Mouse (Mus musculus): ENCODE data around the gene Cab39. TPM values are rescaled to one million over a fixed set of nuclear protein-coding genes. Genes with fewer than 3 reads are reported as not detected.

Gene Cab39
- 37.9 and 53.0 TPM in 2 replicates for polyA plus RNA-seq (2014; fragmentation: Nextera tagmentation; extraction: Ambion mirVana)

- ATAC-seq (ENCODE audit: low FRiP score, low TSS enrichment): peak; percentile 93
- Histone ChIP-seq H3K4me2 (replicated peaks; ENCODE audit: low read depth, low read length) (peak within 1 kb of the TSS; percentile 69), H3K27me3 (ENCODE audit: control insufficient read depth, insufficient read depth, low read length) (no peaks in the 10 kb centered on the region), H3K4me1 (ENCODE audit: control insufficient read depth, insufficient read depth, low read length) (no peaks in the 10 kb centered on the region), H3K36me3 (ENCODE audit: control insufficient read depth, insufficient read depth, low read length) (no peaks in the 10 kb centered on the region; the same call in 1 of the 2 replicates), H3K9ac (ENCODE audit: low read depth, low read length) (peak within 1 kb of the TSS; percentile 98), H3K9me3 (ENCODE audit: control insufficient read depth, low read length) (no peaks in the 10 kb centered on the region), H3K27ac (ENCODE audit: low read depth, low read length) (peak within 1 kb of the TSS; percentile 93), H3K4me3 (ENCODE audit: low read length) (peak within 1 kb of the TSS; percentile 98)
- 1% methylated on average over 114 of the region's 118 CpGs for WGBS
Measured at GRCm38 (mm10) chr1:85793208-85794105, at the start of gene Cab39. Cab39 (plus strand) TSS chr1:85793441.

DNA sequence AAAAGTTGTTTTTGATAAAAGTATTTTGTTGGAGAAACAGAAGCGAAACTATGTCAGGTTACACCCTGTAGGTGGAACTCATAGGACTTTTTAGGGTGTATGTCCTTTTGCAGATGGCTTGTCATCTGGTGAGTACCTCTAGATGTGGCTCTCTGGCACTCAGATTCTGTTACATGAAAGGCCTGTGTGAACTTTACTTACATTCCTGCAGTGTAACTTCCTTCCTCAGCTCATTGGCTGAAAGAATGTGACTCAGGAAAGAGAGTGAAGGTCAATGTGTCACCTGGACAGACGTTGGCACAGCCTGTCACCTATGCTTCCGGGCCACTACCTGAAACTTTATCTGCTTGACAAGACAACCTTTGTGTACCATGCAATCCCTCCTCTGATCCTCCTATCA, 48.7 kb upstream of the Cab39 start:
- 74% methylated on average over 3 of the region's 3 CpGs for WGBS
- H3K4me1 ChIP-seq (ENCODE audit: control insufficient read depth, insufficient read depth, low read length): no peaks in the 10 kb centered on the region
- no peak overlapping the region for H3K27ac ChIP-seq (ENCODE audit: low read depth, low read length)
- ATAC-seq (ENCODE audit: low FRiP score, low TSS enrichment): no peak
- no peaks in the 10 kb centered on the region for H3K9me3 ChIP-seq (ENCODE audit: control insufficient read depth, low read length)
- H3K4me3 ChIP-seq (ENCODE audit: low read length): no peak overlapping the region
- H3K27me3 ChIP-seq (ENCODE audit: control insufficient read depth, insufficient read depth, low read length): no peaks in the 10 kb centered on the region
- H3K9ac ChIP-seq (ENCODE audit: low read depth, low read length): no peak overlapping the region
- no peaks in the 10 kb centered on the region for H3K36me3 ChIP-seq (ENCODE audit: control insufficient read depth, insufficient read depth, low read length)
- H3K4me2 ChIP-seq (replicated peaks; ENCODE audit: low read depth, low read length): no peak overlapping the region

GRCm38 (mm10) chr1:85746511-85746910, 46.7 kb upstream of the Cab39 start:
- Histone ChIP-seq H3K36me3 (ENCODE audit: control insufficient read depth, insufficient read depth, low read length) (no peaks in the 10 kb centered on the region), H3K4me3 (ENCODE audit: low read length) (no peak overlapping the region), H3K9ac (ENCODE audit: low read depth, low read length) (no peak overlapping the region), H3K4me1 (ENCODE audit: control insufficient read depth, insufficient read depth, low read length) (no peaks in the 10 kb centered on the region), H3K4me2 (replicated peaks; ENCODE audit: low read depth, low read length) (no peak overlapping the region), H3K9me3 (ENCODE audit: control insufficient read depth, low read length) (no peaks in the 10 kb centered on the region), H3K27me3 (ENCODE audit: control insufficient read depth, insufficient read depth, low read length) (no peaks in the 10 kb centered on the region), H3K27ac (ENCODE audit: low read depth, low read length) (no peak overlapping the region)
- ATAC-seq (ENCODE audit: low FRiP score, low TSS enrichment): no peak
- 83% methylated on average over 5 of the region's 5 CpGs for WGBS

GRCm38 (mm10) chr1:85749829-85750228, 43.4 kb upstream of the Cab39 start:
- Histone ChIP-seq H3K9me3 (ENCODE audit: control insufficient read depth, low read length) (no peaks in the 10 kb centered on the region), H3K4me1 (ENCODE audit: control insufficient read depth, insufficient read depth, low read length) (no peaks in the 10 kb centered on the region), H3K36me3 (ENCODE audit: control insufficient read depth, insufficient read depth, low read length) (no peaks in the 10 kb centered on the region), H3K27ac (ENCODE audit: low read depth, low read length) (no peak overlapping the region), H3K4me3 (ENCODE audit: low read length) (no peak overlapping the region), H3K9ac (ENCODE audit: low read depth, low read length) (no peak overlapping the region), H3K27me3 (ENCODE audit: control insufficient read depth, insufficient read depth, low read length) (no peaks in the 10 kb centered on the region), H3K4me2 (replicated peaks; ENCODE audit: low read depth, low read length) (no peak overlapping the region)
- ATAC-seq (ENCODE audit: low FRiP score, low TSS enrichment): no peak
- WGBS: 95% methylated on average over 2 of the region's 2 CpGs

DNA sequence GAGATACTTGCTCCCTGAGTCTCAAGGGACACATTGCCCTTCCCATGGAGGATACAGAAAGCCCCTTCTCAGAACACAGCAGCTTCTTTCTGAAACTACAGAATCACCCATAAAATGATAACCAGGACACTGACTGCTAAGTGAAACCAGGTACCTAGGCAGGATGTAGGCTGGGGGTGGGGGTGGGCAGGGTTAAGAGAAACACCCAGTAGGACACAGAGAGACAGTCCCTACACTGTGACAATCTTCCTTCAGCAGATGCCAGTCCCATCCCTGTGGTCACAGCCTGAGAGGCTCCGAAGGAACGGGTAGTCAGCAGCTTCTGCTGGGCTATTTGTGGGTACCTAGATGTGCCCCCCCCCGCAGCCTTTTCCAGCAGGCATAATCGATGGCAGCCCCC, 42.6 kb upstream of the Cab39 start:
- H3K9me3 ChIP-seq (ENCODE audit: control insufficient read depth, low read length): no peaks in the 10 kb centered on the region
- H3K27ac ChIP-seq (ENCODE audit: low read depth, low read length): no peak overlapping the region
- H3K4me2 ChIP-seq (replicated peaks; ENCODE audit: low read depth, low read length): no peak overlapping the region
- H3K27me3 ChIP-seq (ENCODE audit: control insufficient read depth, insufficient read depth, low read length): no peaks in the 10 kb centered on the region
- H3K36me3 ChIP-seq (ENCODE audit: control insufficient read depth, insufficient read depth, low read length): no peaks in the 10 kb centered on the region
- ATAC-seq (ENCODE audit: low FRiP score, low TSS enrichment): no peak
- H3K9ac ChIP-seq (ENCODE audit: low read depth, low read length): no peak overlapping the region
- 93% methylated on average over 4 of the region's 4 CpGs for WGBS
- no peaks in the 10 kb centered on the region for H3K4me1 ChIP-seq (ENCODE audit: control insufficient read depth, insufficient read depth, low read length)
- H3K4me3 ChIP-seq (ENCODE audit: low read length): no peak overlapping the region

DNA sequence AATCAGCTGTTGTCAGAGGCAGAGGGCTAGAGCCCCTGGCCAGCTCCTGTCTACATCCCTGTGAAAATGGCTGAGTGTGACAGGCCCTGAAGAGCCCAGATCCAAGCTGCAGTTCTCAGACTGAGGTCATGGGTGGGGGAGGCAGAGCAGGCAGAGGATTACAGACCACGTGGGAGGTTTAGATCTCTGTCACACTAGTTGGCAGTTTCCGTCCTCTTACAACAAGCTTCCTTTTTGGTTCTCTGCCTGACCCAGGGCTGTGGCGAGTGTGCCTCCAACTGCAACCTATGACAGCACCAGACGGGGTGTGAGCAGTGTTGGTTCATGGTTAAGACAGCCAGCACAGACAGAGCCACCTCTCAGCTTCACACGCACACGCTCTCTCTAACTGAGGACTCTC, 41.7 kb upstream of the Cab39 start:
- no peak overlapping the region for H3K4me2 ChIP-seq (replicated peaks; ENCODE audit: low read depth, low read length)
- WGBS: 39% methylated on average over 6 of the region's 6 CpGs
- no peaks in the 10 kb centered on the region for H3K9me3 ChIP-seq (ENCODE audit: control insufficient read depth, low read length)
- ATAC-seq (ENCODE audit: low FRiP score, low TSS enrichment): peak; percentile 74
- no peaks in the 10 kb centered on the region for H3K27me3 ChIP-seq (ENCODE audit: control insufficient read depth, insufficient read depth, low read length)
- H3K4me3 ChIP-seq (ENCODE audit: low read length): no peak overlapping the region
- no peak overlapping the region for H3K9ac ChIP-seq (ENCODE audit: low read depth, low read length)
- no peak overlapping the region for H3K27ac ChIP-seq (ENCODE audit: low read depth, low read length)
- H3K36me3 ChIP-seq (ENCODE audit: control insufficient read depth, insufficient read depth, low read length): no peaks in the 10 kb centered on the region
- no peaks in the 10 kb centered on the region for H3K4me1 ChIP-seq (ENCODE audit: control insufficient read depth, insufficient read depth, low read length)

GRCm38 (mm10) chr1:85751932-85752680, 41.1 kb upstream of the Cab39 start:
- Histone ChIP-seq H3K9ac (ENCODE audit: low read depth, low read length) (no peak overlapping the region), H3K4me1 (ENCODE audit: control insufficient read depth, insufficient read depth, low read length) (no peaks in the 10 kb centered on the region), H3K4me2 (replicated peaks; ENCODE audit: low read depth, low read length) (no peak overlapping the region), H3K27ac (ENCODE audit: low read depth, low read length) (no peak overlapping the region), H3K36me3 (ENCODE audit: control insufficient read depth, insufficient read depth, low read length) (no peaks in the 10 kb centered on the region), H3K27me3 (ENCODE audit: control insufficient read depth, insufficient read depth, low read length) (no peaks in the 10 kb centered on the region), H3K9me3 (ENCODE audit: control insufficient read depth, low read length) (no peaks in the 10 kb centered on the region), H3K4me3 (ENCODE audit: low read length) (no peak overlapping the region)
- 86% methylated on average over 11 of the region's 11 CpGs for WGBS
- 0 out of 2 replicates have a peak, but pooled peaks have one; percentile 26 for ATAC-seq (ENCODE audit: low FRiP score, low TSS enrichment)

DNA sequence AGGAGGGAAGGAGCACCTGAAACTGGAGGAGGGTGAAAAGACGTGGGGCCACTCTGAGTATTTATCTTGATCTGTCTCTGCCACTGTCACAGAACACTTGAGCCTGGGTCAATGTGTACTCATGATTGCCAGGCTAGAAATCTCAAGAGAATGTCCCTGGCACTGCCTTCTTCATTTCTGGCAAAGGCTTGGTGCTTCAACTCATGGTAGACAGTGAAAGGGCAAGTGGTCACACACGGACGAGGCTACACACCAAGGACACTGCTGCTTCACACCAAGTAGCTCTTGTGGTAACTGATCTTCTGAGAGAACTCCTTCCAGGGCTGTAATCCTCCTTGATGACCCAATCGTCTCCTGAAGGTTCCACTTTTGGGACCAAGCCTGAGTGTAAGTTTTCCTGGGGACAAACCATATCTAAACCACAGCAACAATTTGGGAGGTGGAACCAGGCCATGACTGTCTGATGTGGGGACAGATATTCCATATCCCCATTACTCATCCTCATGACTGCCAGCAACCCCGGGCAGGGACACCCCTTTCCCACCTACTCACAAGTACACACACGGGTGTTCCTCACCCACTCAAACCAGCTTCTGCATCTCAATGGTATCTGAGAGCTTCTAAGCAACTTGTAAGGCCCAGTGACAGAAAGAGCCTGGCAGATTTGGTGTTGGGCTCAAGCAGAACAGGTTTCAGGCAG, 35.6 kb upstream of the Cab39 start:
- Histone ChIP-seq H3K36me3 (ENCODE audit: control insufficient read depth, insufficient read depth, low read length) (no peaks in the 10 kb centered on the region), H3K4me2 (replicated peaks; ENCODE audit: low read depth, low read length) (no peak overlapping the region), H3K27me3 (ENCODE audit: control insufficient read depth, insufficient read depth, low read length) (no peaks in the 10 kb centered on the region), H3K4me1 (ENCODE audit: control insufficient read depth, insufficient read depth, low read length) (no peaks in the 10 kb centered on the region), H3K9ac (ENCODE audit: low read depth, low read length) (no peak overlapping the region), H3K27ac (ENCODE audit: low read depth, low read length) (no peak overlapping the region), H3K4me3 (ENCODE audit: low read length) (no peak overlapping the region), H3K9me3 (ENCODE audit: control insufficient read depth, low read length) (no peaks in the 10 kb centered on the region)
- no peak for ATAC-seq (ENCODE audit: low FRiP score, low TSS enrichment)
- 64% methylated on average over 6 of the region's 6 CpGs for WGBS

Measured in kidney, embryonic 14.5 days (tissue).